Mouse (Mus musculus) megakaryocyte, adult 5-6 weeks (primary cell): Measurements from ENCODE around the gene Grik5. TPM values are rescaled to one million over a fixed set of nuclear protein-coding genes. Genes with fewer than 3 reads are reported as not detected.

Experiments
- ATAC-seq: 2 replicates; pipeline ENCODE4 v1.8.0; 2016; ENCODE audit warnings: mild to moderate bottlenecking, inconsistent platforms; ENCODE audit not compliant: poor library complexity, severe bottlenecking
- total RNA-seq, 2 experiments: library from RNA; stranded (forward) in 1 of 2; stranded (reverse) in 1 of 2; fragments of 153-499, 151-499 nt in 1 of 2; fragments of 221-1000, 200-1000 nt in 1 of 2; gene quantifications; 2 replicates each; pipeline versions ENCODE4 v1.2.3 to v1.2.4; 2015 to 2017

The Grik5 gene
- total RNA-seq, 2 experiments from 2014 or later, result 1.1 to 2.6 TPM

DNA sequence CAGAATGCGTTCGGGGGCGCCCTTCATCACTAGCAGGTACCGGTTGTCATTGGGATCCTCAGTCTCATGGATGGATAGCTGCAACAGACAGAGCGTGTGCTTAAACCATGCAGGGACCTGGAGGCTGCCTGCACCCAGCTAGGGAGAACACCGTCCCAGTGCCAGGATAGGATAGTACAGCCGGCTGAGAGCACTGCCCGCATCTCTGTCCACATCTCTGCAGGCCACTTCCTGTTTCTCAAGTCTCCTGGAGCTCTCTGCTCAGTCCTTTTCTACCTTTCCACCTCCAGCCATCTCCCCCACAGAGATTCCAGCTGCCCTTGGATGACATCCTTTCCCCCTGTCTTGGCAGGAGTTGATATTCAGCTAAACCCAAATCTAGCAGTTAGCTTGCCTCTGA, 81.7 kb downstream of the Grik5 start:
- ATAC-seq, result peak; percentile 71

DNA sequence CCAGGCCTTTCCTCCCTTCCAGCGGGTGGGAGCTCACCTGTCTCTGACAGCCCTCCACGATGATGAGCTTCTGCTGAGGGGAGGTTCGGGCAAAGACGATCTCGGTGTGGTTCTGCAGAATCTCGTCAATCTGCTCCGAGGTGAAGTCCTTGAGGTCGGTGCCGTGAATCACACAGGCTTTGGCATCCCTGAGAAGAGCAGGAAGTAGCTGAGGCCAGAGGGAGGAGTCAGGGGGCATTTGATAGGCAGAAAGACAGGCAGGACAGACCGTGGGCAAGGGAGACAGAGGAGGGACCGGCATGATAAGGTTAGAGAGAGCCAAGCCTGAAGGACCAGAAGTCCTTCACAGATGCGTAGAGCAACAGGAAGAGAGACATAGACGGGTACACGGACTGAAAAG, 84.2 kb downstream of the Grik5 start:
- ATAC-seq, result no peak

- ATAC-seq, result peak; percentile 52; the same call in 1 of the 2 replicates
Measured at GRCm38 (mm10) chr7:24985799-24986198, 86.3 kb downstream of the Grik5 start.

DNA sequence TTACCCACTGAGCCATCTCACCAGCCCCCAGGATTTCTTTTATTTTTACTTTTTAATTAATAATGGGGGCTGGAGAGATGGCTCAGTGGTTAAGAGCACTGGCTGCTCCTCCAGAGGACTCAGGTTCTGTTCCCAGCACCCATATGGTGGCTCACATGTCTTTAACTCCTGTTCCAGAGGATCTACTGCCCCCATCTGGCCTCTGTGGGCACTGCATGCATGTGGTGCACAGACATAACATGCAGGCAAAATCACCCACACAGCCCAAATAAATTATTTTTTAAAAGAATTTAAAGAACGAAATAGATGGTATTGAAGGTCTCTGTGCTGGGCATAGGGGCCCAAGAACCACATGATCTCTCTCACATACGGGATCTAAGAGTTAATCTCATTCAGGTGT, 87.8 kb downstream of the Grik5 start:
- no peak for ATAC-seq

DNA sequence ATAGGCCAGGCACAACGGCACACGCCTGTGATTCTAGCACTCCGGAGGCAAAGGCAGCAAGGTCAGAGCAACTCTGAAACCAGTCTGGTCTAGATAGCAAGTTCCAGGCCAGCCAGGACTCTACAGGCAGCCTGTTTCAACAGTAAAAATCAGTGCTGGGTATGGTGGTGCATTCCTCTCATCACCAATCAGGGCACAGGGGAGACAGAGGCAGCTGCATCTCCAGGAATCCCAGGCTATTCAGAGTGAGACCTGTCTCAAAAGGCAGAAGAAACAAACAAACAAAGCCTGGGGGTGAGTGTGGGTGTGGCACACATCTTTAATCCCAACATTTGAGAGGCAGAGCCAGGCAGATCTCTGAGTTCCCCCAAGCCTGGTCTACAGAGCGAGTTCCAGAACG, 88.8 kb downstream of the Grik5 start:
- ATAC-seq, result no peak

GRCm38 (mm10) chr7:24980439-24980838, 91.7 kb downstream of the Grik5 start:
- ATAC-seq, result no peak

- peak; percentile 97 for ATAC-seq
Measured at GRCm38 (mm10) chr7:24978781-24979180, 93.4 kb downstream of the Grik5 start.

- peak; percentile 12; the same call in 1 of the 2 replicates for ATAC-seq
Measured at GRCm38 (mm10) chr7:24974893-24975595, 97.1 kb downstream of the Grik5 start.

DNA sequence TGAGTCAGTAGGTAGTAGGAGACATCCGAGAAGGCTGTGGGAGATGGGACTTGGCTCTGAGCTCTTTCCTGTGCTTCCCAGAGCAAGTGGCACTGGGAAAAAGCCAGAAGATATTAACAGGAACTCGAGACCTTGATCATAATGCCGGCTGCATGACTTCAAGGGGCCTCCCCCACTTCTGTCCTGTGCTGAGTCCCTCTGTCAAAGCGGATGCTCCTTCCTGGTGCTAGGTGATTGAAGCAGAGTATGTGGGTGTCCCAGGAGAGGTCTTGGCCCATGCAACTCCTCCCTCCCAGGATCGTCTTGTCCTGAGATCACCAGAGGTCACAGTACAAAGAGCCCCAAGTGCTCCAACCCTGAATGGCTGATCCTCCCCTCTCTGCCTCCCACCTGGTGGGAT, 98.2 kb downstream of the Grik5 start:
- ATAC-seq, result no peak

DNA sequence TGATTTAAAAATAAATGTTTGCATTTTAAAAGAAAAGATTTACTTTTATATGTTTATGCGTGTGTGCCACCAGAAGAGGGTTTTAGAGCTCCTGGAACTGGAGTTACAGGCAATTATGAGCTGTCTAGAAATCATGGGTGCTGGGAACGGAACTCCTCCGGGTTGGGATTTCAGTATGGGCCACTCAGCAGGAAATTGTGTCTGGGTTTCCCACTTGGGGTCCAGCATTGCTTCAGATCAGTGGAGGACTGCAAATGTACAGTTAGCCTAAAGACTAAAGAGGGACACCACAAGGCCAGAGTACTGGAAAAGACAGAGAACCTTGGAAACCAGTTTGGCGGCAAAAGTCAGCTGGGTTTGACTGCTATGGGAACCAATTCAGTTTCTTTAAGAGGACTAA, 98.9 kb downstream of the Grik5 start:
- ATAC-seq, result no peak

- peak; percentile 92 for ATAC-seq
Measured at GRCm38 (mm10) chr7:24971972-24972893, 99.9 kb downstream of the Grik5 start, which contains the start of gene Rabac1. Gene Rabac1, minus strand, starts transcription at chr7:24972754.

DNA sequence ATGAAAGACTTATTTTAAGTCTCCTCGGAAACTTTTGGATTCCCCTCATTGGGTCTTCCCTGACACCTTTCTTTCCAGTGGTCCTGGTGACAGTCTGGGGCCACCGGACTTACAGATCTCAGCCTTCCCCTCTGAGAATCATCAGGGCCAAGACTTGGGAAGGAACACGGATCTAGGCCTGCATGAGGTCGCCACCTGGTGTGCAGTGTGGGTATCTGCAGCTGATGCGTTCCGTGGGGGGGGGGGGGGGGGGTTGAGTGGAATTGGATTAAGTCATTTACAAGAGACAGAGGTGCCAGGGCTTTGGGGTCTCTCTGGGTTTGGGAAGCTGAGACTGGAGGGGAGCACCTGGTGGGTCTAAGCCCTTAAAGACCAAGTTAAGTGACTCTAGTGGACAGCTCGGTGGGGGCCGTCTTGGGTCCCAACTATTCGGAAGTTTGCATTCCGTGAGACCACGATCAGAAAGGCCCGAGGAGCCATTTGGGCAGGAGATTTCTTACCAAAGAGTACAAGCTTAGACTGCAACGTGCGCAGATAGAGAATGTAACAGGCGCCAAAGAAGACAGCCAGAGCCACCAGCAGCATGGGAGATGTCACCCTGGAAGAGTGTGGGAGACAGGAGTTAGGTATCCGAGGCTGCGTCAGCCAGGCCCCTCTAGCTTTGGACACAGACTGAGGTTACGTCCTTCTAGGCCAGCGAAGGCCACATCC, 100.7 kb downstream of the Grik5 start:
- ATAC-seq, result 0 out of 2 replicates have a peak, but pooled peaks have one; percentile 20

DNA sequence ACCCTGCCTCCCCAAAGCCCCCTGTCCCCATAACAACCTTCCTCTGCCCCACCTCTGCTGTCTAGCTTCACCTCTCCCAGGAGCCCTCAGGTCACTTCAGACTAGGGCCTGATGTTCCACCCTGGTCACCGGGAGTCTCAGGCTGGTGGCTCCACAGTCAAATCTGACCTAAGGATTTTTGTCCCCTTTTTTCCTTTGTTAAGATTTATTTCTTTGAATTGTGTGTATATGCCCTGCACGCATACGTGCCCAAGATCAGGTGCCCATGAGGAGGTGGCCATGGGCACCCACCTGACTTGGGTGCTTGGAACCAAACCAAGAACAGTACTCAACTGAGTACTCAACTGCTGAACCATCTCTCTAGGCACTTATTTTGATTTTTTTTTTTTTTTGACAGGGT, 101.8 kb downstream of the Grik5 start:
- ATAC-seq, result no peak

DNA sequence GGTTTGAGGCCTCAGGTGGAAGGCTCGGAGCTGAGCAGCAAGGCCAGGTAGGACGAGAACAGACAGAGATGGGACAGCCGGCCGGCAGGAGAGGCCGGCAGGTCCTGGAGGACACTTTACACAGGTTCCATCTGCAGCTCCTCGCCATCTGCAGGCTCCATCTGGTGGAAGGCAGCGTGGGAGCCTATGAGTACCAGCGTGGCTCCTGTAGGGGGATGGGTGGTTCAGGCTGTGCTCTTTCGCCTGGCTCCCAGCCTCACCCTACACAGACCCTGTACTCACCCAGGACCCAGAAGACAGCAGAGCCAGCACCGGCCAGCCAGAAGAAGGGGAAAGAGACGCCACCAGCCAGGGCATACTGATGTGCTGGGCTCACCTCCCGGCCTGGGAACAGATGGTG, 102.3 kb downstream of the Grik5 start:
- ATAC-seq, result no peak

- ATAC-seq, result no peak
Measured at GRCm38 (mm10) chr7:24968463-24968862, 103.7 kb downstream of the Grik5 start.

- no peak for ATAC-seq
Measured at GRCm38 (mm10) chr7:24967966-24968365, 104.2 kb downstream of the Grik5 start.

DNA sequence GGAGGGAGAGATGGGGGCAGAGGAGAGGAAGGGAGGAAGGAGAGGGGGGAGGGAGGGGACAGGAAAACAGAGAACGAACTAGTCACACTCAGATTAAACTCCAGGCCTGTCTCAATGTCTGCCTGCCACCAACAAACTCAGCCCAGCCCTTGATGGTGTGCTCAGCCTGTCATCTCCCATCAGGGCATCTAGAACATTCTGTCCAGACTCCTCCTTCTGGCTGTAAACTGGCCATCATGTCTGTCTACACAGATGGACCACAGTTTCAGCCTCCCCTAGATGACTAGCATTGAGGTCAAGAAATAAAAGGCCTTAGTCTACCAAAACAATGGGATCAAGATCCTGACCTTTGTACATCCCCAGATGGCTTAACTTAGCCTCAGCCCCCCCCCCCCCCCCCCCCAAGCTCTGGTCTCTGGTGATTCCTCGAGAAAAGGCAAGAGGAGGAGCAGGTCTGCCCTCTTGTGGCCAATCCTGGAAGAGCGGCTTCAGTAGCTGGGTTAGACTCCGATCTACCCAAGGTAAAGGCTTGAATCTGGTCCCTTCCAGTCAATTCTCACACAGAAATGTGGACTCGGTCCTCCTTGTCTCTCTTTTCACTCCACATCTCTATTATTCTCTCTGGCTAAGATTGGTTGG, 107.1 kb downstream of the Grik5 start:
- ATAC-seq, result peak; percentile 87

DNA sequence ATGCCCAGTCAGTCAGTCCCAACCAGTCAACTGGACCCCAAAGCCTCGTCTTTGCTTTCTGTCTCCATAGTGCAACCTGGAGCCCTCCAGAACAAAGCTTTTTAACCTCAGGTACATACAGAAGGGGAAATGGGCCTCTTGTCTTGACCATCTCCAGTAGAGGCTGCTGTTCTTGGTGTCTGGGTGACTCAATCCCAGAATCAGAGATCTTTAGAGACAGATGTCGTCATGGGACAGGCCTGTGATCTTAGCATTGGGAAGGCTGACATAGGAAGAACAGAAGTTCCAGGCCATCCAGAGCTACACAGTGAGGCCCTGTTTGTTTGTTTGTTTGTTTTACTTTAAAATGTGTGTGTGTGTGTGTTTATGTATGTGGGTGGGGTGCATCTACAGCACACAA, 107.9 kb downstream of the Grik5 start:
- no peak for ATAC-seq
